Mouse (Mus musculus) megakaryocyte, embryonic 14.5 days (primary cell): ENCODE results near the gene Cacna1s. TPM values are rescaled to one million over a fixed set of nuclear protein-coding genes. Genes with fewer than 3 reads are reported as not detected.

Source experiments
- H3K27me3 ChIP-seq: replicated peaks from 2 replicates; pipeline ENCODE3; 2012; ENCODE audit warnings: inconsistent platforms
- H3K36me3 ChIP-seq: replicated peaks from 2 replicates; pipeline ENCODE3; 2012; ENCODE audit warnings: low read length, inconsistent platforms, mixed read lengths
- H3K4me1 ChIP-seq: 2 replicates; pipeline ENCODE4 v1.6.1; 2012; ENCODE audit warnings: inconsistent platforms
- H3K4me3 ChIP-seq: replicated peaks from 2 replicates; pipeline ENCODE3; 2012; ENCODE audit warnings: moderate library complexity, mild to moderate bottlenecking, inconsistent platforms
- H3K9me3 ChIP-seq: 2 replicates; pipeline ENCODE4 v1.6.1; 2012; ENCODE audit warnings: inconsistent platforms
- FLI1 ChIP-seq: IDR thresholded peaks from 2 replicates; pipeline ENCODE4 v1.6.1; 2012; ENCODE audit warnings: low read length, inconsistent platforms, mixed read lengths
- GATA1 ChIP-seq: IDR thresholded peaks from 3 replicates; pipeline ENCODE4 v1.6.1; 2012; ENCODE audit warnings: mixed read lengths, low read length, inconsistent platforms, borderline replicate concordance
- polyA plus RNA-seq: library from polyadenylated mRNA; stranded (reverse); fragments of >175 nt; gene quantifications from 2 replicates; pipeline ENCODE4 v1.2.3, GENCODE M21; 2012; ENCODE audit warnings: low replicate concordance; ENCODE audit not compliant: insufficient read depth

Gene Cacna1s
- polyA plus RNA-seq, 1 experiment = not detected

DNA sequence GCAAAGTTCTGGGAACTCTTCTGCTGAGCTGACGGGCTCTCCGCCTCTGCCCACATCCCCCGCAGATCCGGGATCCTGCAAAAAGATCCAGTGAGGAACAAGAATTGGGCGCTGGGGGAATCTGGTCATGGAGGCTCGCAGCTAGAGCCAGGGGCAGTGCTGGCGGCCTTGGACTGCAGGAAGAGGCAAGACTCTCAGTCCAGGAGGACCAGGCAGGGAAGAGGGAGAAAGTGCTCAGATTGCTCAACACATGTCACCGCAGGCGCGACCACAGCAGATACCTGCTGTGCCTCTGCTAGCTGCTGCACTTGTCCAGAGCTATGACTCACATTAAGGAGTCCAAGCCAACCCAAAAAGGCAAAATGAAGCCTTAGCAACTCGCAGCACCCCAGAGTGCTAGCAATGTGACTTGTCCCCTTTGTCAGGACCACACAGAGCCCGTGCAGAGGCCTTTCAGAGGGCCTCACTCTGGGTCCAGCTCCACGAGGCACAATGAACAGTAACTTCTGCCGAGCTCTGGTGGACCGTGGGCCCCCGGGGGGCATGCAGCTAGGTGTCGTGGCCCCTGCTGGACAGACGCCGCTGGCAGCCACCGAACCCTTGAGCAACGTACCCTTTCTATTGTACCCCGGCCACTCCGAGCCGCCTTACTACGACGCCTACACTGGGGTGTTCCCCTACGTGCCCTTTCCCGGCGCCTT, 2.1 kb upstream of the Cacna1s start, which contains the start of gene Ascl5:
Ascl5 (plus strand) TSS at position 493 of the 701 bp plus-strand sequence.
- TF ChIP-seq GATA1 (no peak), FLI1 (no peak)
- H3K4me3 ChIP-seq = peak within 1 kb of the TSS; percentile 80
- H3K9me3 ChIP-seq = no peaks in the 10 kb centered on the region
- H3K4me1 ChIP-seq = peaks cover 21% of the 10 kb centered on the region
- no peaks in the 10 kb centered on the region for H3K36me3 ChIP-seq
- H3K27me3 ChIP-seq = peaks cover 85% of the 10 kb centered on the region

DNA sequence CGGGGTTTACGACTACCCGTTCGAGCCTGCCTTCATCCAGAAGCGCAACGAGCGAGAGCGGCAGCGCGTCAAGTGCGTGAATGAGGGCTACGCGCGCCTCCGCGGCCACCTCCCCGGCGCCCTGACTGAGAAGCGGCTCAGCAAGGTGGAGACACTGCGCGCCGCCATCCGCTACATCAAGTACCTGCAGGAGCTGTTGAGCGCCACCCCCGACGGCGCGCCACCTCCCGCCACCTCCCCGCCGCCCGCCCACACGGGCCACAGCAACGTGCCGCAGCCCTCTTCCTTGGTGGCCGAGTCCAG, 1.6 kb upstream of the Cacna1s start:
- H3K27me3 ChIP-seq = peaks cover 87% of the 10 kb centered on the region
- peak overlapping the region; percentile 80 for H3K4me3 ChIP-seq
- H3K4me1 ChIP-seq = peaks cover 21% of the 10 kb centered on the region
- H3K9me3 ChIP-seq = no peaks in the 10 kb centered on the region
- H3K36me3 ChIP-seq = no peaks in the 10 kb centered on the region
- no peak for TF ChIP-seq GATA1
- TF ChIP-seq FLI1 = no peak

DNA sequence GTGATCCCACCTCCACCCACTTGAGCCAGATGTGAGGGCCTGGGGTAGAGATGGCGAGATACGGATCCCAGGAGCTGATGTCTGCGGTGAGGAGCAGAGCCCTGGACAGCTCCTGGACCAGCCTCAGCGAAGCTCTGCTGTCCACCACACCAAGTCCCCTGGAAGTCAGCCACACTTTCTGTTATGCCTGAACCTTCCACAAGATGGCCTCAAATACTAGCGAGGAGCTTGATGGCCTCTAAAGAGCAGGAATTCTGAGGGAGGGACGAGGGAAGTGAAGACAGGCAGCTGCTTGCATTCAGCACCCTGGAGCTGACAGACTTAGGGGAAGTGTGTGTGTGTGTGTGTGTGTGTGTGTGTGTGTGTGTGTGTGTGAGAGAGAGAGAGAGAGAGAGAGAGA, 1.1 kb upstream of the Cacna1s start:
- Histone ChIP-seq H3K9me3 (no peaks in the 10 kb centered on the region), H3K4me3 (peak overlapping the region; percentile 2), H3K36me3 (no peaks in the 10 kb centered on the region), H3K4me1 (peaks cover 21% of the 10 kb centered on the region), H3K27me3 (peaks cover 90% of the 10 kb centered on the region)
- no peak for TF ChIP-seq FLI1
- no peak for TF ChIP-seq GATA1

DNA sequence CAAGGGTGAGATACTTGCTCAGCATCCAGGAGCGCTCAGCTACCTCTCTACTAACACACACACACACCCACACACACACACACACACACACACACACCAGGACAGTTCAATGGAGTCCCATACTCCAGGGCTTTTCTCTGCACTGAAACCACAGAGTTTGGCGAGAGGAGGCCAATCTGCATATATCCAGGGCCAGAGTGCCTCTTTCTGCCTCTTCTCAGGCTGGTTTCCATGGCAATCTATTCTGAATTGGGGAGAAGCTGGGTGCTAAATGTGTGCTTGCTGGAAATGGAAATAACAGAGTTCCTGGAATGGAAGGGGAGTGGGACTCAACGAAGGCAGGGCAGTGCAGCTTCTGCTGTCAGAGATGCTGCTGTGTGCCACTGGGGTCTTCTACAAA, 3.2 kb downstream of the Cacna1s start:
- H3K36me3 ChIP-seq = no peaks in the 10 kb centered on the region
- no peak overlapping the region for H3K4me3 ChIP-seq
- no peak for TF ChIP-seq FLI1
- no peak for TF ChIP-seq GATA1
- H3K27me3 ChIP-seq = peaks cover 90% of the 10 kb centered on the region
- peaks cover 12% of the 10 kb centered on the region for H3K4me1 ChIP-seq
- no peaks in the 10 kb centered on the region for H3K9me3 ChIP-seq

DNA sequence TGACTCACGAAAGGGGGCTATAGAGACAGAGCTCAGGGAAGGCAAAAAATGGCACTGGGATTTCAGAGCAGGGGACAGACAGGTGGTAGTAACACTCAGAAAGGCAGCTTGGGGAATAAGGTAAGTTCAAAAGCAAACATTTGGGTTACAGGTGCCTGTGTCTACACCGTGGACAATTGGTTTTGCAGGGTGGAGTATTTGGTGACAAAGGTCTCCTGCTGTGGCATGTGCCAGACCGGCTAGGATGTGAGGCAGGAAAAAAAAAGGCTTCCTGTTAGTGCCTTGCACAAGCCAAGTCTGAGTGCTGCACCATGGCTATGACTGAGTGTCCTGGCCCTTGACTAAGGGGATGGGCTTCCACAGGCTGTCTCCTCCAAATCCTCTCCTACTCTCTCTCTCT, 6.0 kb downstream of the Cacna1s start:
- TF ChIP-seq FLI1 = no peak
- TF ChIP-seq GATA1 = no peak
- H3K27me3 ChIP-seq = peaks cover 84% of the 10 kb centered on the region
- no peaks in the 10 kb centered on the region for H3K36me3 ChIP-seq
- H3K9me3 ChIP-seq = no peaks in the 10 kb centered on the region
- no peaks in the 10 kb centered on the region for H3K4me1 ChIP-seq
- no peak overlapping the region for H3K4me3 ChIP-seq

DNA sequence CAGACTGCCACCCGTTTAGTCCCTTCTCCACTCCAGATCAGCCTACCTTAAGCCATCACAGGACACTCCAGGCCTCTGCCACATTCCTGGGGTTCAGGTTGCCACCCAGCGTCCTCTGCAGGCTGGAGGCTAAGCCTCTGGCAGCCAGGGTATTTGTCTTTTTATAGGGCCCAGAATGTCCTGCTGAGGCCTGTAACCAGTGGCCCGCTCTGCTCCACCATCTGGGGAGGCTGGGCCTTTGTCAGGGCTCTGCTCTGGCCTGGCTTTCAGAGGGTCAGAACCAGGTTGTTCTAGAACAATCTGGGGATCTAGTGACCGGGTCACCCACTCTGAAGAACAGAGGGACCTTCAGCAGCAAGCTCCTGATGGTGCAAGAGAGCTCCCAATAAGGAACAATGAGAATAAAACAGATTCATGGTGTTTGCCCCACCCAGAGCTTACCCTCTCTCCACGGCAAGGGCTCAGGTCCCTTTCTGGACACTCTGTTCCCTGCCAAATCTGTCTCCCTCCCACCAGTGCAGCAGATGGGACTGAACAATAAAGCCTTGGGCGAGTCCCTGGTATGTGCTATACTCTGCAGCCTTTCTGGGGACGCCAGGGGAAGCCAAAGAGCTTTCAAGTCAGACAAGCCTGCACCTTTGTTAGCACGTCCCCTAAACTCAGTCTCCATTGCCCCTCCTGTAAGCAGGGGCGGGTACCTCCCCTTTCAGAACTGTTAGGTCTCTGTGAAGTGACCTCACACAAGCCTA, 8.7 kb downstream of the Cacna1s start:
- Histone ChIP-seq H3K27me3 (peaks cover 86% of the 10 kb centered on the region), H3K9me3 (no peaks in the 10 kb centered on the region), H3K36me3 (no peaks in the 10 kb centered on the region), H3K4me3 (no peak overlapping the region), H3K4me1 (no peaks in the 10 kb centered on the region)
- no peak for TF ChIP-seq GATA1
- no peak for TF ChIP-seq FLI1

DNA sequence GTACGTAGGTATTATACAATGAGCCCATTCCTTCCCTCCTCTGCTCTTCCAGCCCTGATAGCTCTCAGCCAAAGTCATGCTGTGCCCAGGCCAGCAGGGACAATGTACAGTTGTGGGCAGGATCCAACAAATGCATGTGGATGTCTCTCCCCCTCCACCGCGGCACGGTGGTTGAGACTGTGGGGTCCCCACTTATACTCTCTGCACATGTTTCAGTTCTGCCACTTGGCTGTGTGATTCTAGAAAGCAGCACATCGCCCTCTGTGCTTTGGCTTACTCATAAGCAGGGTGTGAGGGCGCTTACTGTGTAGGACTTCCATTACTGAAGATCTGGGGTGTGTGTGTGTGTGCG, 9.2 kb downstream of the Cacna1s start:
- TF ChIP-seq GATA1 (no peak), FLI1 (no peak)

DNA sequence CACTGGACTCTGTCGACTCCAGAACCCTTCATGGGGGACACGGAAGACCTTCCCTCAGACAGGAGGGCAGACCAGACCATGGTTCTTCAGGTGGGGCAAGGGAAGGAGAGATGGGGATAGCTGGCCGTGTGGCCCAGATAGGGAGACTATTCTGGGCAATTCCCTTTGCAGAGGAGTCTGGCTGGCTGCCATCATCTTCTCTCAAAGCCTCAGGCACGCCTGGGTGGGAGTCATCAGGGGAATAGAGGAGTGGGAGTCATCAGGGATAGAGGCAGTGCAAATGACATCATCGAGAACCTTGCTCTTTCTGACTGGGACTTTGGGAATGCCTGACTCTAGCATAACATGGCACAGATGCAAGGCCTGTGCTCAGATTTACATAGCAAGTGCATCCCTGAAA, 11.4 kb downstream of the Cacna1s start:
- no peaks in the 10 kb centered on the region for H3K4me1 ChIP-seq
- H3K4me3 ChIP-seq = no peak overlapping the region
- H3K36me3 ChIP-seq = no peaks in the 10 kb centered on the region
- H3K9me3 ChIP-seq = no peaks in the 10 kb centered on the region
- peaks cover 87% of the 10 kb centered on the region for H3K27me3 ChIP-seq
- TF ChIP-seq FLI1 (no peak), GATA1 (no peak)

More for the DNA sequence above, 9.2 kb downstream of the Cacna1s start:
- no peak overlapping the region for H3K4me3 ChIP-seq
- no peaks in the 10 kb centered on the region for H3K4me1 ChIP-seq
- H3K9me3 ChIP-seq = no peaks in the 10 kb centered on the region
- peaks cover 86% of the 10 kb centered on the region for H3K27me3 ChIP-seq
- H3K36me3 ChIP-seq = no peaks in the 10 kb centered on the region

DNA sequence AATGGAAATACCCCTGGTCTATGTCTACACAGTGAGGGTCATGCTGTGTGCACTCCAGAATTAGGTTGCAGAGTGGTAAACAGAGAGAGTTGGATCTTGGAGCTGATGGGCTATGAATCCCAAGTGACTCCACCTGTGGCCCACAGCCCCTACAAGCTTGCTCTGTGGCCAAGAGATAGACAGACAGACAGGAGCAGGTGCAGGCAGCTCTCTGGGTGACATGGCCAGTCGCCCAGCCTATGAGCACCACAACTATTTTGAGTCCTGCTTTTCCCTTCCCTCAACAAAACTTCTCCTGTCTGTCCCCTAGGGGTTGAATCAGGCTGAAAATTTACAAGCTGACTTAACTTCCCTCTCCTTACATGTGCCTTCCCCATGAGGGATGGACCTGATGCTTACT, 14.1 kb downstream of the Cacna1s start:
- TF ChIP-seq GATA1 (no peak), FLI1 (no peak)
- peaks cover 87% of the 10 kb centered on the region for H3K27me3 ChIP-seq
- no peak overlapping the region for H3K4me3 ChIP-seq
- no peaks in the 10 kb centered on the region for H3K4me1 ChIP-seq
- H3K36me3 ChIP-seq = no peaks in the 10 kb centered on the region
- H3K9me3 ChIP-seq = no peaks in the 10 kb centered on the region

DNA sequence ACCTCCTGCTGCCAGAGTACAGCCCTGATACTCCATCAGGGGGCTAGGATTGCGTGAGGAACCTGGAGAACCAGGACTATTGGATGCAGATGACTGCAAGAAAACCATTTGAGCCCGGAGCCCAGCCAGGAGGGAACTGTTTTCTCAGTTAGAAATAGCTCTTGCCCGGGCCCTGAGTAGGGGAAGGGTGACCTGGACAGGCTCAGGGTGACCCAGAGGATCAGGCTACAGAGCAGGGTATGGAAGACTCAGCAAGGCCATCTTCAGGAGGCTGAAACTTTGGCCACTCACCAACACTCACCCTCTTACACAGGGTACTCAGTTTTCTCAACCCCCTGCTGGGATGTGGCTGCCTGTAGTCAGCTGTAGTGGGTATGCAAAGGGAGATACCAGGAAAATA, 15.0 kb downstream of the Cacna1s start:
- no peak overlapping the region for H3K4me3 ChIP-seq

More for the DNA sequence above, 15.0 kb downstream of the Cacna1s start:
- no peaks in the 10 kb centered on the region for H3K9me3 ChIP-seq
- no peaks in the 10 kb centered on the region for H3K4me1 ChIP-seq
- no peak for TF ChIP-seq GATA1
- TF ChIP-seq FLI1 = no peak
- peaks cover 92% of the 10 kb centered on the region for H3K27me3 ChIP-seq
- no peaks in the 10 kb centered on the region for H3K36me3 ChIP-seq
